Mouse (Mus musculus) spleen, adult 2 months (tissue): ENCODE results near the gene Ptgis.

ENCODE experiments used
- CTCF ChIP-seq: fragments of 200-500 bp; IDR thresholded peaks from 2 replicates; pipeline ENCODE4 v1.5.1; 2011; ENCODE audit warnings: mild to moderate bottlenecking, inconsistent platforms; ENCODE audit not compliant: insufficient read depth, insufficient read length, insufficient replicate concordance; ENCODE audit errors: extremely low read depth
- POLR2A ChIP-seq: fragments of 200-500 bp; IDR thresholded peaks from 2 replicates; pipeline ENCODE4 v1.6.1; 2011; ENCODE audit warnings: low read depth, low read length, inconsistent platforms

DNA sequence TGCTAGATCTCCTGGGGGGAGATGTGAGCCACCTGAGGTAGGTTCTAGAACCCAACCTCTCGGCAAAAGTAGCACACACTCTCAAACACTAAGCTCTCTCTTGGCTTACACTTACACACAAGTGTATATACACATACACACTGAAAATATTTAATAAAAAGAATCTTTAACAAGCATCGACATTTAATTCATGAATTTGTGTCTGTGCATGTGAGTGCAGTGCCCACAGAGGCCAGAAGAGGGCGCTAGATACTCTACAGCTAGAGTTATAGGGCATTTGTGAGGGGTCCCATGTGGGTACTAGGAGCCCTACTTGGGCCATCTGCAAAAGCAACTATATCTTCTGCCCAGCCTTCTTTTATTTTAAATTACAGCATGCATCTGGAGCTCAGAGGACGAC lies 4.5 kb upstream of the Ptgis start:
- TF ChIP-seq CTCF (no peak), POLR2A (no peak)
